Mouse (Mus musculus) hindbrain, embryonic 10.5 days (tissue): ENCODE measurements around the gene Kcnn4. TPM values are rescaled to one million over a fixed set of nuclear protein-coding genes. Genes with fewer than 3 reads are reported as not detected.
A peak's percentile ranks its signal among the peaks of the same experiment; 100 is the strongest.

Source experiments
- DNase-seq: peaks from one replicate; pipeline ENCODE4 v3.0.0-alpha.2; 2017; ENCODE audit warnings: low spot score
- H3K27ac ChIP-seq: fragments of 300-500 bp; sonication (generic); 2 replicates; pipeline ENCODE4 v1.5.1; 2016; ENCODE audit warnings: mild to moderate bottlenecking, moderate library complexity
- H3K27me3 ChIP-seq: fragments of 300-500 bp; sonication (generic); 2 replicates; pipeline ENCODE4 v1.6.1; 2016; ENCODE audit warnings: mild to moderate bottlenecking; ENCODE audit not compliant: poor library complexity, insufficient read depth, severe bottlenecking
- H3K36me3 ChIP-seq: fragments of 300-500 bp; sonication (generic); 2 replicates; pipeline ENCODE4 v1.6.1; 2016; ENCODE audit warnings: mild to moderate bottlenecking, moderate library complexity
- H3K4me1 ChIP-seq: fragments of 300-500 bp; sonication (generic); replicated peaks from 2 replicates; pipeline ENCODE4 v1.6.1; 2016; ENCODE audit warnings: mild to moderate bottlenecking
- H3K4me3 ChIP-seq: fragments of 300-500 bp; sonication (generic); 2 replicates; pipeline ENCODE4 v1.5.1; 2016; ENCODE audit warnings: mild to moderate bottlenecking, moderate library complexity
- H3K9me3 ChIP-seq: fragments of 300-500 bp; sonication (generic); 2 replicates; pipeline ENCODE4 v1.6.1; 2016; ENCODE audit warnings: mild to moderate bottlenecking, moderate library complexity
- WGBS: fragments of 180-500 bp; shearing (Covaris S2); methylation state at CpG from one replicate; pipeline ENCODE4 v1.1.7; 2016; 5-methylcytosine and 5-hydroxymethylcytosine counted together
- polyA plus RNA-seq: library from polyadenylated mRNA; unstranded; fragments of >200 nt; fragmentation: Nextera tagmentation; extraction: Ambion mirVana; gene quantifications from 2 replicates; pipeline ENCODE4 v1.2.1, GENCODE M21; 2016

The Kcnn4 gene
- 3.9 and 4.2 TPM in 2 replicates for polyA plus RNA-seq

DNA sequence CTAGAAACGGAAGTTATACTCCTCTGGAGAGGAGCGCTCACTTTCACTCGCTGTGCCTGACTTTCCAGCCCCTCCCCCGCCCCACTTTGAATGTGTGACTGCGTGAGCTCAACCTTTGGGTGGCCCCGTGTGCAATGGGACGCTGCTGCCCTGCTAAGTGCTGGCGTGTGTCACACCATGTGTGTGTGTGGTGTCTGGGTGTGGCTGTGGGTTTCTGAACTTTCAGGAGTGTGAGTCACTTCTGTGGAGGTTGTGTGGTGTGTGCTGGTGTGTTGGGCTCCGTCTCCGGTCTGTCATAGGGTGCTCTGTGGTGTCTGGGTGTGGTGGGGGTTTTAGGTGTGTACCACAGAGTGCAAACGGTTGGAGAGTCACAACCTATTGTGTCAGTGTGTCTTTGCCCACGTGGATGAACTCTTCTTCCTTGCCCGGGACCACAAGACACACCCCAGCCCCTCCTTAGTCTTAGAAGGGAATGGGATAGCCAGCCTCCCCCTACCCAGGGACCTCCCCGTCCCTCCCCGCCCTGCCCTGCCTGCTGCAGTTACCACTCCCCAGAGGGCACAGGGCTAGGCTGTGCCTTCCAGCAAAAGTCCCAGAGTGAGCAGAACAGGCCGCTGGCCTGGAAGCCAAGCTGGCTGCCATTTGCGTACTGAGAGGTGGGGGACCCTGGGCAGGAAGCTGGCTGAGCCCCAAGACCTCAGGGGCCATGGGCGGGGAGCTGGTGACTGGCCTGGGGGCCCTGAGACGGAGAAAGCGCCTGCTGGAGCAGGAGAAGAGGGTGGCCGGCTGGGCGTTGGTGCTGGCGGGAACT lies at the start of gene Kcnn4:
Gene Kcnn4, plus strand, starts transcription at position 533 of the 811 bp plus-strand sequence.
- Histone ChIP-seq H3K4me3 (peak within 1 kb of the TSS; percentile 28), H3K4me1 (peaks cover 19% of the 10 kb centered on the region), H3K27ac (peak within 1 kb of the TSS; percentile 78), H3K9me3 (peaks cover 3% of the 10 kb centered on the region; the same call in 1 of the 2 replicates), H3K36me3 (no peaks in the 10 kb centered on the region), H3K27me3 (no peaks in the 10 kb centered on the region; the same call in 1 of the 2 replicates)
- no peak for DNase-seq
- 46% methylated on average over 23 of the region's 23 CpGs for WGBS

GRCm38 (mm10) chr7:24322593-24322992 lies 47.5 kb upstream of the Kcnn4 start:
- WGBS = 78% methylated on average over 4 of the region's 4 CpGs
- no peaks in the 10 kb centered on the region for H3K36me3 ChIP-seq

DNA sequence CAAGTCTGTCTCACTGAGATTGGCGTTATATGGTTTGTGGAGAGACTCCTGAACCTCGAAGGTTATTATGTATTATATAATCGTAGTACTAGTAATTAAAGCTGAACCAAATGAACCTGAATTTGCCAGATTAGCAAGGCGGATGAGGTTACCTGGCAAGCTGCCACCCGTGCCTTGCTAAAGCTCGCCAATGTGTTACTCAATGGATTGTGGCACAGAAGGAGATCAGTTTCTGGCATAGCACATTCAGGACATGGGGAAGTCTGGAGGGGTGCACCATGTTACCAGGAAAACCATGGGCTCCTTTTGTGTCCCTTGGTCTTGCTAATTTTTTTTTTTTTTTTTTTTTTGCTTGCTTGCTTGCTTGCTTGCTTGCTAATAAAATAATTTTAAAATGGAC lies 44.9 kb upstream of the Kcnn4 start:
- Histone ChIP-seq H3K4me1 (peaks cover 3% of the 10 kb centered on the region; the same call in 1 of the 2 replicates), H3K9me3 (peaks cover 18% of the 10 kb centered on the region), H3K4me3 (peak overlapping the region; percentile 48; the same call in 1 of the 2 replicates), H3K27me3 (no peaks in the 10 kb centered on the region), H3K27ac (no peak overlapping the region), H3K36me3 (no peaks in the 10 kb centered on the region)
- WGBS = 94% methylated on average over 6 of the region's 6 CpGs
- no peak for DNase-seq

More at GRCm38 (mm10) chr7:24322593-24322992, 47.5 kb upstream of the Kcnn4 start:
- Histone ChIP-seq H3K4me3 (no peak overlapping the region), H3K9me3 (peaks cover 18% of the 10 kb centered on the region), H3K27me3 (no peaks in the 10 kb centered on the region), H3K4me1 (peaks cover 3% of the 10 kb centered on the region; the same call in 1 of the 2 replicates), H3K27ac (no peak overlapping the region)
- no peak for DNase-seq

GRCm38 (mm10) chr7:24325675-24326128 lies 44.4 kb upstream of the Kcnn4 start:
- H3K4me3 ChIP-seq = peak overlapping the region; percentile 48
- peak; percentile 40 for DNase-seq
- peaks cover 3% of the 10 kb centered on the region; the same call in 1 of the 2 replicates for H3K4me1 ChIP-seq
- peaks cover 18% of the 10 kb centered on the region for H3K9me3 ChIP-seq
- peak overlapping the region; percentile 80 for H3K27ac ChIP-seq
- no peaks in the 10 kb centered on the region for H3K36me3 ChIP-seq
- no peaks in the 10 kb centered on the region for H3K27me3 ChIP-seq
- WGBS = 6% methylated on average over 13 of the region's 13 CpGs

GRCm38 (mm10) chr7:24326273-24327135 lies 43.6 kb upstream of the Kcnn4 start:
- DNase-seq = no peak
- Histone ChIP-seq H3K36me3 (no peaks in the 10 kb centered on the region), H3K27ac (peak overlapping the region; percentile 80), H3K9me3 (peaks cover 18% of the 10 kb centered on the region), H3K4me1 (peaks cover 3% of the 10 kb centered on the region; the same call in 1 of the 2 replicates), H3K27me3 (no peaks in the 10 kb centered on the region), H3K4me3 (peak overlapping the region; percentile 48)
- WGBS = 45% methylated on average over 20 of the region's 20 CpGs

- peaks cover 18% of the 10 kb centered on the region for H3K9me3 ChIP-seq
- no peak overlapping the region for H3K4me3 ChIP-seq
- H3K27me3 ChIP-seq = no peaks in the 10 kb centered on the region
- H3K36me3 ChIP-seq = no peaks in the 10 kb centered on the region
- no peak for DNase-seq
- 88% methylated on average over 14 of the region's 14 CpGs for WGBS
- H3K27ac ChIP-seq = no peak overlapping the region
- peaks cover 3% of the 10 kb centered on the region; the same call in 1 of the 2 replicates for H3K4me1 ChIP-seq
Measured at GRCm38 (mm10) chr7:24327281-24327975, 42.6 kb upstream of the Kcnn4 start.

- no peaks in the 10 kb centered on the region for H3K36me3 ChIP-seq
Measured at GRCm38 (mm10) chr7:24333304-24333986, 36.6 kb upstream of the Kcnn4 start, which contains the start of gene Tescl. TSS of gene Tescl (minus strand) at chr7:24333936.

DNA sequence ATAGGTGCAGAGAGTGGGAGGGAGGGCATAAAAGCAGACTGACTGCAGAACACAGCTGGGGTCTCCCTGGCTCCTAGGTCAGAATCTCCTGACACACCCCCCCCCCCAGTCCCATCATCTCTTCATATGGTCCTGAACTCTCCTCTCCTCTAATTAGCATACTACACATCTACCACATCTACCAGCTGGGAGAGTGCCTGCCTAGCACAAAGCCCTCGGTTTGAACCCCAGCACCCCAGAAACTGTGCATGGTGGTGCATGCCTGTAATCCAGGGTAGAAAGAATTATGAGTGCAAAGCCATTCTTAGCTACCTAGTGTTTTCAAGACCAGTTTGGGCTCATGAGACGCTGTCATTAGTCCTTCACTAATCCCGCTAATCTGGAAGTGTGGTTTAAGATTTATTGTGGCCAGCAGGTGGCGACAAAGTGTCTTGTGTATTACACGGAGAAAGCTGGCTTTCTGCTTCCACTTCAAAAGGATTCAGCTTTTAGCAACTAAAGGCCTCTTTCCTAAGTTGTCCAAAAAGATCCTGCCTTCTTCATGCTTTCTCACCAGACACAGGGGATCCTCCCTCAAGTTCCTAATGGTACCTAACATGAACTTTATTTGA lies 34.3 kb upstream of the Kcnn4 start:
- no peak overlapping the region for H3K4me3 ChIP-seq
- no peak overlapping the region for H3K27ac ChIP-seq
- H3K27me3 ChIP-seq = peaks cover 21% of the 10 kb centered on the region
- peaks cover 19% of the 10 kb centered on the region; the same call in 1 of the 2 replicates for H3K9me3 ChIP-seq
- WGBS = 12% methylated on average over 5 of the region's 5 CpGs
- H3K36me3 ChIP-seq = no peaks in the 10 kb centered on the region
- H3K4me1 ChIP-seq = no peaks in the 10 kb centered on the region
- peak; percentile 62 for DNase-seq

More at GRCm38 (mm10) chr7:24333304-24333986, 36.6 kb upstream of the Kcnn4 start, which contains the start of gene Tescl:
- DNase-seq = no peak
- WGBS = 42% methylated on average over 49 of the region's 49 CpGs
- Histone ChIP-seq H3K4me1 (no peaks in the 10 kb centered on the region), H3K4me3 (no peak within 1 kb of the TSS), H3K27me3 (peaks cover 21% of the 10 kb centered on the region), H3K27ac (no peak within 1 kb of the TSS), H3K9me3 (peaks cover 9% of the 10 kb centered on the region; the same call in 1 of the 2 replicates)

- 50% methylated on average over 2 of the region's 2 CpGs for WGBS
- Histone ChIP-seq H3K9me3 (peaks cover 13% of the 10 kb centered on the region; the same call in 1 of the 2 replicates), H3K27me3 (peaks cover 15% of the 10 kb centered on the region), H3K4me3 (no peak overlapping the region), H3K36me3 (no peaks in the 10 kb centered on the region), H3K27ac (no peak overlapping the region), H3K4me1 (no peaks in the 10 kb centered on the region)
- no peak for DNase-seq
Measured at GRCm38 (mm10) chr7:24338241-24338640, 31.8 kb upstream of the Kcnn4 start.

DNA sequence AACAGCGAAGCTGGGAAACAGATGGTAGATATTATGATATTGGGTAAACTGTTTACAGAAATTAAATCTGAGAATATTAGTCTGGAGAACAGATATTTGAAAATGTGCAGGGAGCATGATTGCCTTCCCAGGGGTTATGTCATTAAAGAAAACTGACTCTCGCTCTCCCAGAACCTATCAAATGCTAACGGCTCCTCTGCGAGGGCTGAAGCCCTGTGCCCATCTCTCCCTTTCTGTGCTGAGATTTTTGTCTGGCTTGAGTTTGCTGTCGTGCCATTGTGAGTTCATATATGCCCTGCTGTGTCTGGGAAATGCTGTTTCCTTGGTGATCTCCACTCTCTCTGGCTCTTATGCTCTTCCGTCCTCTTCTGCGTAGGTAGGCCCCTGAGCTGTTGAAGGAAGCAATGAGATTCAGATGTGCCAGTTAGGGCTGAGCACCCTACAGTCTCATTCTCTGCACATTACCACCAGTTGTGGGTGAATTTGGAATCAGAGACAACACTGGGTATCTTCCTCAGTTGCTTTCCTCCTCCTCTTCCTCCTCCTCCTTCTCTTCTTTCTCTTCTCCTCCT lies 26.3 kb upstream of the Kcnn4 start:
- no peak for DNase-seq
- Histone ChIP-seq H3K4me1 (no peaks in the 10 kb centered on the region), H3K9me3 (0 out of 2 replicates have a peak, but pooled peaks cover 10% of the 10 kb centered on the region), H3K36me3 (no peaks in the 10 kb centered on the region), H3K27ac (no peak overlapping the region), H3K4me3 (no peak overlapping the region), H3K27me3 (no peaks in the 10 kb centered on the region)
- 79% methylated on average over 7 of the region's 7 CpGs for WGBS

DNA sequence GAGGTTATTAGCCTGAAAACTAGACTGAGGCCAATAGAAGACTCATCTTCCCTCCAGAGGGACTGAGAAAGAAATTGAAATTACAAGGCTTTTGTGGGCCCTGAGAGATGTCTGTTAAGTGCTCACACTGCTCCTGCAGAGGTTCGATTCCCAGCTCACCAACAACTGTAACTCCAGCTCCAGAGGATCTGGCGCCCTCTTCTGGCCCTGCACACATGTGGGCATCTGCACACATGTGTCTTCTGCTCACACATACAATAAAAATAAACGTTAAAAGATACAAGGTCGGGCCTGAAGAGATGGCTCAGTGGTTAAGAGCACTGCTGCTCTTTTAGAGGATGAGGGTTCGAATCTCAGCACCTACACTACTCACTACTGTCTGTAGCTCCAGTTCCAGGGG lies 23.6 kb upstream of the Kcnn4 start:
- no peak overlapping the region for H3K4me3 ChIP-seq
- H3K36me3 ChIP-seq = no peaks in the 10 kb centered on the region

More for the DNA sequence above, 23.6 kb upstream of the Kcnn4 start:
- Histone ChIP-seq H3K4me1 (no peaks in the 10 kb centered on the region), H3K27ac (no peak overlapping the region), H3K9me3 (0 out of 2 replicates have a peak, but pooled peaks cover 2% of the 10 kb centered on the region), H3K27me3 (no peaks in the 10 kb centered on the region)
- 69% methylated on average over 5 of the region's 5 CpGs for WGBS
- DNase-seq = no peak
